Mouse (Mus musculus) thymus, adult 2 months (tissue): ENCODE data around the gene Gpr88.

Source experiments
- CTCF ChIP-seq: fragments of 200-500 bp; IDR thresholded peaks from 2 replicates; pipeline ENCODE4 v1.5.1; 2012; ENCODE audit warnings: mild to moderate bottlenecking, control low read depth, low read length, moderate library complexity, borderline replicate concordance; ENCODE audit not compliant: control insufficient read depth, poor library complexity, insufficient read depth; ENCODE audit errors: extremely low read depth
- POLR2A ChIP-seq: fragments of 200-500 bp; IDR thresholded peaks from 2 replicates; pipeline ENCODE4 v1.6.1; 2012; ENCODE audit warnings: mild to moderate bottlenecking, low read length, control low read depth, moderate library complexity; ENCODE audit not compliant: control insufficient read depth, poor library complexity, insufficient read depth; ENCODE audit errors: extremely low read depth

DNA sequence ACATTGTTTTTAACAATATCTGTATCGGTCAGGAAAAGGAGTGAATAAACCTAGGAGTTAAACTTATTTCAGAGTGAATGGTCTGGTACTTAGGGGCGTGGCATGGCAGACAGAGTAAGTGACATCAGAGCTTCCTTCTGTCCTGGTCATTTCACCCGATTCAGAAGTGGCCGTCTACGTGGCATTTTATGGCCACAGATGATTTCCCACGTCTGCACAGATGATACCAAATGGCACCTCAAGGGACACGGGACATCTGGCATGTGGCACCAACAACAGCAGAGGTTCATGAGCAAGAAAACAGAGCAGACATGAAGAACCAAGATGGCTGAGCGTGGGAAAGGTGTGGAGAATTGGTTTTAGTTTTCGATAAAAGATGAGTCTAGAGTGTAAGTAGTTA is 48.7 kb downstream of the Gpr88 start:
- no peak for TF ChIP-seq CTCF
- TF ChIP-seq POLR2A, result no peak
